Mouse (Mus musculus) frontal cortex, postnatal 25 days (tissue): ENCODE results near the gene Ubald2.
"Not testable (repeated sequence)": the region's sequence is repeated elsewhere in the genome, so short reads cannot be mapped to it uniquely, and the experiment has no call there.

Source experiments
- DNase-seq, 2 experiments: peaks; one replicate each; pipeline ENCODE4 v3.0.0; 2022; ENCODE audit warnings: low spot score in 2 of 2

The Ubald2 gene

DNA sequence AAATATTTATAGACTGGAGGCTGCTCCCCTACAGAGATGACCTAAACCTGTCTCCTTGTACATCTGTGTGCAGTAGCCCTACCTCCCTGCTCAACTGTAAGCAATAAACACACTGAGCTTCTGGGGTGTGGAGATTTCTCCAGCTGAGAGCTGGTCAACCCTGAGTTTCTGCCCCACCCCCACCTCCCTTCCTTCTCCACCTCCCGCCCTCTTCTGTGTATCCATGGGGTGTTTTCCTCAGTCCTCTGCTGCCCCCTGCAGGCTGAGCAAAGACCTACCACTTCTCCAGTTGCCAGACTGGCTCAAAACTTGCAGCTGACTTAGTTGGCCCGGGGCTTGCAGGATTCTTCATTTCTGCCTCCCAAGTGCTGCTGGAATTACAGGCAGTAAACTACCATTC, 29.9 kb downstream of the Ubald2 start:
- DNase-seq, result peak; percentile 65 to 77

DNA sequence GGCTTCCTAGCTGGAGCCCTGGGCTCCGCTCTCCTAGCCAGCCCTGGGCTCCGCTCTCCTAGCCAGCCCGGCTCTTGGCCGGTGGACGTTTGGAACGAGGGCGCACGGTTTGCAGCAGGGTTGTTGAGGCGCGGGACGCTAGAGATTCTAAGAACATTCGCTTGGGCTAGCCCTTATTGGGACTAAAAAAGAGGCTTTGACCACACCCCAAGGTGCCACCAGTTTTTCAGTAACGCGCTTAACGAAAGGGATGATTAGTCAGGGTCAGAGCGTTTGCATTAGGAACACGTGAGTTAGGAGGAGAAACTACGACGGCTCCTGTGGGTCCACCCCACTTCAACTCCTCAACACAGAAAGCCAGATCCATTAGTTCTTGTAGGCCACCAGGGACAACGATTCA, 32.2 kb downstream of the Ubald2 start, which contains the start of gene Qrich2:
Gene Qrich2, minus strand, starts transcription at position 101 of the 400 bp plus-strand sequence.
- DNase-seq, result no peak

- not testable (repeated sequence) for DNase-seq
These were observed 34.4 kb downstream of the Ubald2 start for GRCm38 (mm10) chr11:116468338-116468737.

DNA sequence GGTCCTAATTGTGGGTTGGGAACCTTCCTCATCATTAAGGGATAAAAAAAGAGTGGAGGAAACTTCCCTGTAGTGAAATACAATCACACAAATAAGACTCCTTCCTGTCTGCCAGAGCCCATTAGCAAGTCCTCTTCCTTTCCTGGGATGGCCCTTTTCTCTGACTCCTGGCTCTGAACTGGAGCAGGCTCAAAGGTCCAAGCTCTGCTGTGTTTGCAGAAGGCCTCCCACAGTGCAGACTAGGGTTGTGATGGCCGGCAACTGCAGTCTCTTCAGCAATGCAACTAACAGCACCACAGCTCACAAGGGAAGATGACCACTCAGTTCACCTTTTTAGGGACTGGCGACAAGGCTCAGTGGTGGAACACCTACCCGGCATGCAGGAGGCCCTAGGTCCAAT, 36.4 kb downstream of the Ubald2 start:
- no peak for DNase-seq

GRCm38 (mm10) chr11:116470896-116471295, 37.0 kb downstream of the Ubald2 start:
- DNase-seq, result no peak

GRCm38 (mm10) chr11:116472275-116472674, 38.4 kb downstream of the Ubald2 start:
- no peak for DNase-seq

DNA sequence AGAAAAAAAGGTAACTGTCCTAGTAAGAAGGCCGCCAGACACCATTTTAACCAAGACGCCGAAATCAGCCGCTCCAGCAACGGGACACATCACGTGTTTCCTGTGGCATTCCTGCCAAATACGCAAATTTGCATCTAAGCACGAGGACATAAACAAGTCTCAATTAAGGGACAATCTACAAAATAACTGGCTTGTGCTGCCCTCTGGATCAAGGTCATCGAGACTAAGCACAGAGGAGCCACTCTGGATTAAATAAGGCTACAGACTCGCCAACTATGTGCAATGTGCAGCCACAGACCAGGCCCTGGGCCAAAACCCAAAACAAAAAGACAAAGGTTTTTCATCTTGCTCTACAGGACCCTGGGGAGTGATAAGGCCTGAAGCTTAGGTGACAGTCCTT, 42.1 kb downstream of the Ubald2 start:
- DNase-seq, result no peak

GRCm38 (mm10) chr11:116476696-116477095, 42.8 kb downstream of the Ubald2 start:
- DNase-seq, result no peak

DNA sequence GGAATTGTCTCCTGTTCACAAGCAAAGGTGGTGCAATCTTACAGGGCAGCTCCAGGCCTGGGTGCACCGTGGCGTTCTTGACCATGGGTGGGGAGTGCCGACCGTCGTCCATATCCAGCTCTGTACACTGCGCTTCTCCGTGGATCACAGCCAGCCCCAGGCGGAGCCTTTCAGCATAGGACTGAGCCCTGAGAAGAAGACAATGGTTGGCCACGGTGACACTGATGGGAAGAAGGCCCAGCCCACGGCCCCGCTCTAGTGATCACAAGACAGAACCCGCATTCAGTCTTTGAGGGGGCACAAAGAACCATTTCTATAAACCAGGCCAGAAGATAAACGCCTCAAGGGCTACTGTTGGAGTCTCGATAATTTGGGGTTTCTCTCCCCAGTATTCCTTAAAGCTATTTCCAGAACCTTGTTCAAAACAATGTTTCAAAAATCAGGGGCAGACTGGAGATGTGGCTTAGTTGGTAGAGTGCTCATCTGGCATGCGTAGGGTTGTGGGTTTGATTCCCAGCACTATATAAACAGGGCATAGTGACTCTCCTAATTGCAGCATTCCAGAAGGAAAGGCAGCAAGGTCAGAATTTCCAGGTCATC, 43.4 kb downstream of the Ubald2 start:
- DNase-seq, result no peak

DNA sequence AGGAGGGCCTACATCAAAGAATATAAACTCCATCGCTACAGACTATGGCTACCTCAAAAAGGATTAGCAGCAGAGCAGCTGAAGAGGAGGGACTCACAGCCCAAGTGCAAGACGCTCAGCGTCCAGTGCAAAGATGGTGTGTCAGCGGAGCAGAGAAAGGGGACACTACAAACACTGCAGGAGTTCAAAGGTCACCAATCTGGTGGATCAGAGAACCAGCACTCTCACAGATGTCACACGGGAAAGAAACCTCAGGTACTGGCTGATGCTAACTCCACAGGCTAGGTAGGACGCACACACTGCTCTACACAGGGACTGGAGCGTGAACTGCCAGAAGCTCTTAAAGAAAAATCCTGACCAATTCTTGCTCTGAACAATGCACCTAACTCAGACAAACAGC, 45.1 kb downstream of the Ubald2 start:
- no peak for DNase-seq

DNA sequence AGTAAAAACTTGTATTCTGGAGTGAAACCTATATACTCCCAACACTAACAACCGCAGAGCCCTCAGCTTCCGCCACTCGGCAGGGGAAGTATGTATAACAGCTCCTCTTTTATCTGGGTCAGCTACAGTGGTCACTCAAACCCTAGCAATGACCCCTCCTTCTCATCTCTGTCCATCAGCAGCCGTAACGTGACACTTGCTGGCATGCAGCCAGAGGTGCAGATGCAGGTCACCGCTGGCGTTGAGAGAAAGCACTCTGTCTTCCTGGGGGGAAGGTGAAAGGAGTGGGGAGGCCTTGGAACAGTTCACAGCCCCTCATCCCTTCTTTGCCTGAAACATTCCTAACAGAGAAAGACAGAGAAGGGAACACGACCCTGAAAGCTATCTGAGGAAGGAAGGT, 45.9 kb downstream of the Ubald2 start:
- DNase-seq, result no peak

DNA sequence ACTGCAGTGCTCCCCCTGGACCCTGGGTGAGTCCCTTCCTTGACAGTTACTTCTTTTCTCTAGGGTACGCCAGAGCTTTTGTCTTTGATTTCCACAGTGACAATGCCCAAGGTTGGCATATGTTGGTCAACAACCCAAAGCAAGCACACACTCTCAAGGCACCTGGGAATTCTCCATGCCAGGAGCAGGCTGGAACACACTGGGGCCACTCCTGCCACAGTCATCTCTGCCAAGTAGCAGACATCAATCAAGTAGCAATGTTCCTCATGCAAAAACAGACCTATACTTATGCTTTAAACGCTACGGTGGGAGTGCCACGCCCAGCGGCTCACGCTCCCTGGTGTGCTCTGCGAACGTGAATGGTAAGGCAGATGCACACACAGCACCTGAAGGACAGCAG, 47.1 kb downstream of the Ubald2 start:
- no peak for DNase-seq

GRCm38 (mm10) chr11:116481776-116482175, 47.9 kb downstream of the Ubald2 start:
- no peak for DNase-seq

- DNase-seq, result no peak
These were observed 50.4 kb downstream of the Ubald2 start for GRCm38 (mm10) chr11:116484261-116484660.

DNA sequence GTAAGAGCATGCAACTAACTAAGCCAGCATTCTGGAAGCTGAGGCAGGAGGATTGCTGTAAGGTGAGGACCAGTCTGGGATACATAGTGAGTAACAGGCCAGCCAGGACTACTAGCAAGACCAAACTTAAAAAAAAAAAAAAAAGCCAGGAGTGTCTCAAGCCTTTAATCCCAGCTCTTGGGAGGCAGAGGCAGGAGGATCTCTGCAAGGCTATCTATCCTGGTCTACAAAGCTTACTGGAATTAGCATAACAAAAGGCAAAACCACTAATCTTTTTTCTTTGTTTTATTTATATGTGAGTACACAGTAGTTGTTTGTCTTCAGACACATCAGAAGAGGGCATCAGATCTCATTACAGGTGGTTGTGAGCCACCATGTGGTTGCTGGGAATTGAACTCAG, 54.3 kb downstream of the Ubald2 start:
- no peak for DNase-seq
